Mouse (Mus musculus) thymus, postnatal 4 days (tissue): Measurements from ENCODE around the gene Vsir.

ENCODE experiments used
- DNase-seq: peaks from one replicate; pipeline ENCODE4 v3.0.0; 2021

Gene Vsir

DNA sequence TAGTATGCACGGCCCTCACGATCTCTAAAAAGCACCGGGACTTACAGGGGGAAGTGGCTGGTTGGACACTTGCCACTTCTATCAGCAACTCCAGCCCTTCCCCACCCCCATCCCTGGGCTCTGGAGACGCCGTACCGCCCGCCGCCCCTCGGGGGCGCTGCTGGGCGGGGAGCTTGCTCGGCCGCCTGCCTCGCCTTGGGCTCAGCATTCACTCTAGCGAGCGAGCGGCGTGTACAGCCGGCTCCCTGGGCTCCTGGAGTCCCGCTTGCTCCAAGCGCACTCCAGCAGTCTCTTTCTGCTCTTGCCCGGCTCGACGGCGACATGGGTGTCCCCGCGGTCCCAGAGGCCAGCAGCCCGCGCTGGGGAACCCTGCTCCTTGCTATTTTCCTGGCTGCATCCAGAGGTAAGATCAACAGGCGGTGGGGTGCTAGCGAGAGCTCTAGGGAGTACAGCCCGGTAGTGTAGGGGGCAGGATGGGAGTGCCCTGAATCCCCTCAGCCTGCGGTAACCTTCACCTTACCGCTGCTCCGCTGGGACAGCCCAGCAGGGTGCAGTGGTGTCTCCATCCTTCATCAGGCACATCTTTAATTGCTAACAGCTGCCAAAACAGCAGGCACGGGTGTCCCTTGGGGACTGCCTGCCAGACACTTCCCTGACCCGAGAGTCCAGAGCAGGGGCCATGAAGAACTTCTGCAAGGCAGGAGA, at the start of gene Vsir:
Gene Vsir, plus strand, starts transcription at position 151 of the 705 bp plus-strand sequence.
- DNase-seq, result peak; percentile 90

DNA sequence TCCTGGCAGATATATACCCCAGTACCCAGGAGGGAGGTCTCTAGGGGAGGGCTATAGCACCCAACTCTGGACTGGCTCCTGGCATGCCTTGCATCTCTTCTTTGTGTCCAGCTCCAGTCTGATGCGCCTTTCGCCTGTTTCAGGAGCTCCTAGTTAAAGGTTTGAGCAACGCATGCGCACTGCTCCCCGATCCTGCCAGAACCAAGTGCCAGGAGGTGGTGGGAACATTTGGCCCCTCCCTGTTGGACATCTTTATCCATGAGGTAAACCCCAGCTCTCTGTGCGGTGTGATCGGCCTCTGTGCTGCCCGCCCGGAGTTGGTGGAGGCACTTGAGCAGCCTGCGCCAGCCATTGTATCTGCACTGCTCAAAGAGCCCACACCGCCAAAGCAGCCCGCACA, 47.0 kb upstream of the Vsir start:
- no peak for DNase-seq

DNA sequence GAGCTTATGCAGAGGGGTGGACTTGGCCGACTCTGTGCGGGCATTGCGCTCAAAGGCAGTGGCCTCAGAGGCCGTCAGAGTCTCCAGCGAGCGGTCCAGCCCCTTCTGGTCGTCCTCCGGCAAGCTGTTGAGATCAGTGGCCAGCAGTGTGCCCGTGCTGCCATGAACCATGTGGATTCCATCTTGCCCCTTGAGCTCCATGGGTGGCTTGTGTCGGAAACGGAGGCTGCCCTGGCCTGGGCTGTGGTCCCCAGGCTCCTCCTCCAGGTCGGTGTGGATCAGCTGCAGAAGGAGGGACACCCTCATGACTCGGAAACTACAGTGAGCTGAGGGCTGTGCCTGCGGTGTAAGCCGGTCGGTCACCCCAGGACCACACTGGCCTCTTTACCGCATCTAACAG, 43.2 kb upstream of the Vsir start:
- DNase-seq, result peak; percentile 19

DNA sequence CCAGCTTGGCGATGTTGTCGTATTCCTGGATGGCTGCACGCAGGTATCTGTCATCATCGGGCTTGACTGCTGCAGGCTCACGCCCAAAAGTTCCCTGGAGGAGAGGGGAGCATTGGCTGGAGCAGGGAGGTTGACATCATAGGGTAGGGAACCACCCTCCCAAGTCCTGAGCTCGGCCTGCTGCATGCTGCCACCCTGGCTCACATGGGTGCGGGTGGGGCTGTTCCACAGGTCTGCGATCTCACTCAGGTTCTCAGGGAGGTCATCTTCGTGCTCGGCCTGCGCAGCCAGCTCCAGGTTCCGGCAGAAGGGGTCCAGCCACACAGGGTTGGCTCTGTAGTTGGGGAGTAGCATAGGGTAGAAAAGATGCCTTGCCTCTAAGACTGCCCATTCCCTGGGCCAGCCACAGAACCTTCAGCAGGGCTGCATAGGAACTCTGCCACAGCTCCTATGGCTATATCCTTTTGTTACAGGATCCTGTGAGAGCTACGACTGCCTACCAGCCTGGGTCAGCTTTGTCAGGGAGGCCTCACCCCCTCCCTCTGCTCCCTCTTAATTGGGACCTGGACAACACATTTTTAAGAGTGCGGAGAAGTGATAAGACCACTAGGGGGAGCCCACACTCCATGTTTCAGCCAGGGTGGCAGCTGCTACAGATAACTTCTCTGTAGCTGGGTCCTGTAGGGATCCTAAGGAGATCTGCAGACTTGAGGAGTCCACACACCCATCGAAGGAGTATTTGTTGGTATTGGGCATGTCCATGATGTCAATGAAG, 41.6 kb upstream of the Vsir start:
- peak; percentile 79 for DNase-seq

- DNase-seq, result no peak
Measured at GRCm38 (mm10) chr10:60310629-60311028, 36.0 kb upstream of the Vsir start.

DNA sequence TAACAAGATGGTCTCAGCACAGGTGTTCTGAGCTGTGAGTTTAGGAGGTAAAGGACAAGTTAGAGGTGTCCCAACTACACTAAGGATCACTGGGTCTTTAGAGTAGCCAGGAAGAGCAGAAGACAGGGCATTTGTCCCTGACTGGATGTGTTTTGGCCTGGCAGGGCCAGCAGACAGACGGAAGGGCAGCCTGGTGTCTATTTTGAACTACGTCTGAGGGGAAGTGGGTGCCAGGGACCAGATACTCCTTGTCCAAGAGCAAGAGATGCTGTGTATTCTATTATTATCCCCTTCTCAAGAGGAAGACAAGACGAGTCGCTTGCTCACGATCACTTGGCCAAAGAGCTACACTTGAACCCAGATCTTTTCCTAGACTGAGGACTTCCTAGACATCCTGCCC, 33.0 kb upstream of the Vsir start:
- DNase-seq, result no peak

DNA sequence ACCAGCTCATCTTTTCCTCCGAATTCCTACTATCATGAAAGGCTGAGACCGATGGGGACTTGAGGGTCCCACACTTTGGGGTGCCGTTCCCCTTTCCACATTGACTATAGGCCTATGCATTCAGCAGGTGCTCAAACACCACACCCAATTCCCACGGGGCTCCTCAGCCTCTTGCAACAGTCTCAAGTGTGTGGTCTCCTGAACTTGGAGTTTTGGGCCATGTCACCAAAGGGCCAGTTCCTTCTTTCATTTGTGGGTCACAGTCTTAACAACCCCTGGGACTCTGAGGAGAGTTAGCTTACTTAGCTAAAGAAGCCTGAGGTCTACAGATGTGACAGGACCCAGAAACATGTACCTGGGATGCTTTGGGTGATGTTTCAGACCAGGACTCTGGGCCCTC, 30.5 kb upstream of the Vsir start:
- no peak for DNase-seq

GRCm38 (mm10) chr10:60328963-60329650, 17.5 kb upstream of the Vsir start:
- no peak for DNase-seq

DNA sequence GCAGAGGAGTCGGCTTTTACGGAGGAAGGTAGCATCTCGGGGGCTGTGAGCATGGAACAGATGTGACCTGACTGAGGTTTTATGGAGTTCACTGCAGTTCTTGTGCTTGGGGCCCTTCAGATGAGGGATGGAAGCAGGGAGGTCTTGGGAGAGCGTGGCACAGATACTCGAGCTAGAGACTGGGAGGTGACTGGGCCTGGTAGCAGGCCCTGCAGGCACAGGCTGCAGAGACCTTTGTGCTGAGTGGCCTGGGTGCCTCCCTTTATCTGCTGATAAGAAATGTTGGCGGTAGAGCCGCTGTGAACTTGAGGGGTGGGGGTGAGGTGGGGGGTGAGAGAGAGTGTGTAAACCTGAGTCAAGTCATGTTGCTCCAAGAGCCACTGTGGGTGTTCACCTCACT, 12.1 kb upstream of the Vsir start:
- DNase-seq, result no peak

DNA sequence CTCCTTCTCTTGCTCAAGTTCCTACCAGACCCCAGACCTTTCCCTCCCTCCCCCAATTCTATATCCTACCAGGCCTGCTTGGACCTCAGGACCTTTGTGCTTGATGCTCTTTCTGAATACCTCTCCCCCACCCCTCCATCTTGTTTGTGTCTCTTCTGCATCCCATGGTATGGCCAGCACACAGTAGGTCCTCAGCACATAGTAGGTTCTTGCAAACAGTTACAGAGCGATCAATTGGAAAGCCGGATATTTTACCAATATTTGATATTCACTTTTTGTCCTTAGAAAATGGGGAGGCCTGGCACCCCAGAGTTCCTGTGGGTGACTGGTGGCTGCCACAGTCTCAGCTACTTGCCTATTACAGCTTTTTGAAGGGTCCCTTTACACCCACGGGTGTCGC, 11.6 kb upstream of the Vsir start:
- DNase-seq, result no peak

DNA sequence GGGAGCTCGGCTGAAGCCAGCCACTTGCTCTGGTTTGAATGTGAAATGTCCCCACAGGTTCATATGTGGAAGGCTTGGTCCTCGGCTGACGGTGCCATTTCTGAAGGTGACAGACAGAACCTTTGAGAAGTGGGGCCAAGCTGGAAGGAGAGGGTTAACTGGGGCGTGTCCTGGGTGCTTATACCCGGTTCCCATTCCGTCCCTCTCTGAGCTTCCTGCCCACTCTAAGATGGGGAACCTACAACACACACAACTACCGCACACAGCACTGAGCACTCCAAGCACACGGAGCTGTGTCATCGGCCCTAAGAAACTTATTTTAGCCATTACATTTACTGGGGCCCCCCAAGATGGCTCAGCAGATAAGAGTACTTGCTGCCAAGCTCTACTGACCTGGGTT, 5.1 kb upstream of the Vsir start:
- no peak for DNase-seq

DNA sequence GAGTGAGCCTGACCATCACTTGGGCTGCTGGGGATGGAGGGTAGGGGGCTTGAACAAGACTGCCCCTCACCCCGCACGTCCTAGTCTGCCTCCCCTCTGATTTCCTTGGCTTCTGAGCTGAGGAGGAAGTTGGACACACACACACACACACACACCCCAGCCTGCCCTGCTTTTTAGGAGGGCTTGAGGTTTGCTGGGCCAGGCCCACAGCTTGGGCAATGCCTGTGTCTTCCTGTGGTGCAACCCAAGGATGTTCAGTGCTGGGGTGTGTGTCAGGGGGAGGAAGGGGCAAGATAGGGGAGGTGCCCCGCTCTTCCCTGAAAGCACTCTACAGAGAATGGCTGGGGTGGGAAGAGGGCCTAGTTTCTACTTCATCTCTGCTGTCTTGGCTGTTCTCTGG, 2.5 kb upstream of the Vsir start:
- no peak for DNase-seq

- no peak for DNase-seq
Measured at GRCm38 (mm10) chr10:60346056-60346455, 595 bp upstream of the Vsir start.

DNA sequence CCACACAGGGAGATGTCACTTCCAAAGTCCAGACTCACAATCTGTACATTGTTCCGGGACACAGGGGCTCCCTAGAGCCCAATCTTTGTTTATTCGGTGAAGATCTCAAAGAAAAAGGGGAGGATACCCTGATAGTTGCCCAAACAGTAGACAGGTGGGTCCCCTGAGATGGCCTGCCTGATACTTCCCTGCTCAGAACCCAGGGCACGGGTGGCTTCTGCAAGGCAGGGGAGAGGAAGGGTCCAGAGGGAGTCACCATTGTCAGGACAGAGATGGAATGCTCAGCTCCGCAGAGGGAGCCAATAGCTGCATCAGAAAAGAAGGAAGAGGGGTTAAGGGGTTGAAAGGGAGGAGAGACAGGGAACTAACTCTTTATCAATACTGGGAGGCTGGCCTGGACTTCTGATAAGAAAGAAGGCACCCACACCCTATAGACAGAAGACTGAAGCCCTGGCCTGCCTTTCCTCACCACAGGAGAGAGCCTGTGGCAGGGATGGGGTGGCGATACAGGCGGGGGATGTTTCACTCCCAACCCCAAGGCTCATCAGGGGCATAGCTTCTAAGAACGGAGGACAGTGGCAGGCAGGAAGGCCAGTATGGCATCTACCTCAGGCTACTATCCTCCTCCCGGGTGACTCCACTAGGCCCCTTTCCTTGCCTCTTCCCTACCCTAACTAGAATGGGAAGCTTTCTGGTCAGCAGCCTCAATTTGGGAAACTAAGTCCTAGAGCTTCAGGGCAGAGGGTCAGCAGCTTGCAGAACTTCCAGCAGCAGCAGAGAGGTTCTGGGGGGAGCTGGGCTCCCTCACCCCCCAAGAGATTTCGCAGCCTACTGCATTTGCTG, 1.3 kb downstream of the Vsir start:
- DNase-seq, result no peak

GRCm38 (mm10) chr10:60349056-60349455, 2.4 kb downstream of the Vsir start:
- no peak for DNase-seq

DNA sequence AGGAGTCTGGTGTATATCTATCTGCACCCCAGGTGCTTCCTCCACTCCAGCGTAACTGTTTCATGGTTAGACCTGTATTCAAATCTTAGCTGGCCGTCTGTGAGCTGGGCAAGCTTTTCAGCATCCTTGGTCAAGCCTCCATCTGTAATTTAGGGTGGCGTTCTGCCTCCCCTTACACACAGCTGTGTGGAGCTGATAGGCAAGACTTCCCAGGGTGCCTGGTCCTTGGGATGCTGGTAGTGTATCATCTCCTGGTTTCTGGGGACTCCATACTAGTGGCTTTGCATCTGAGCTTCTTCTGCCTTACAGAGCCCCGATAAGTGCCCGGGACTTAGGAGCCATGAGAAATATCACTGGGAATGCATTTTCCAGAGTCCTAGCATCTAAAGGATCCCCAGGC, 3.0 kb downstream of the Vsir start:
- DNase-seq, result no peak

DNA sequence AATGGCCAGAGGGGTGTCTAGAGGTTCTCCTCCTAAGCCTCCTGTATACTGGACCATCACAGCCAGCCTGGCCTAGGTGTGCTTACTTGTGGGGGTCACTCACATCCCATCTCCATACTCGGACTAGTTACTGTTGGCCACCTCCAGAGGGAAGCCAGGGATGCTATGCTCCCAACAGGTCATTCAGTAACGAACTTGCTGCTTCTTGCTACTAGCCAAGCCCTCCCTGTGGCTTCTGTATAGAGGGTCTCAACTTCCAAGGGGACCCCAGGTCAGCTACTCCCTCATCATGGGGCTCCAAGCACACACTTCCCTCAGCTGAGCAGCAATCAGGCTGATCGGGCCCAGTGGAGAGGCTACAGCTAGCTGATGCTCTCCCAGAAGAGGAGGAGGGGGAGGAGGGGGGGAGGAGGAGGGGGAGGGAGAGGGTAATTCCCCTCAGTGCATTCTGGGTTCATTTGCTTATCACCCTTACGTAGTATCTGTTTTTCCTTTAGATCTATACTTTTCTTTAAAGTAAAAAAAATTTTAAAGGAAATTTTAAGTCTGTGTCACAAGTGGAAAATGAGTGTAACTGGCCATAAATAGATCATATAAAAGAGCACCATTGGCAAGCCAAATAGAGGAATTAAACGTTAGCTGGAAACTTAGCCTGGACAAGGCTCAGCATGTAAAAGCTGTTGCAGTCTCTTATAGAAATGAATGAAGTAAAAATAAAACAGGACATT, 3.6 kb downstream of the Vsir start:
- DNase-seq, result no peak

- peak; percentile 89 for DNase-seq
Measured at GRCm38 (mm10) chr10:60350805-60351167, 4.1 kb downstream of the Vsir start.

DNA sequence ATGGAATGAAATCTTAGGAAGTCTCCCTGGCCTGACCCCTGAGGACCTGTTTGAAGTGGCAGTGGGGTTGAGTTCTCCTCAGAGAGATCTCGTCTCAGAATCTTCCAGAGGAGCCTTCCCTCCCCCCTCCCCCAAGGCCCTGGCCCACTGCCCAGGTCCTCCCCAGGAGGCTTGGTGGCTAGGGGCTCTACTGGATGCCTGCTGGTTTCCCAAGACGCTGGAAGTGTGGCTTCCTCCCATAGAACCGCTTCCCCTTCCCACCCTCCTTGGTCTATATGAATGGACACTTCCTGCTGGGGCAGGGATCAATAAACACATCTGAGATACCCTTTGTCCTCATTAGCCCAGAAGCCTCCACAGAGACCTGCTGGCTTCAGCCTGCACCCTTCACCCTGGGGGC, 4.6 kb downstream of the Vsir start:
- no peak for DNase-seq

GRCm38 (mm10) chr10:60351761-60352455, 5.3 kb downstream of the Vsir start:
- DNase-seq, result peak; percentile 55

- DNase-seq, result no peak
Measured at GRCm38 (mm10) chr10:60353241-60354002, 6.8 kb downstream of the Vsir start.
